ENCODE assay signal across 21 mouse cellular contexts in genomic region chr9:86514798-86515197, GRCm38 (mm10). TPM values are rescaled to one million over a fixed set of nuclear protein-coding genes. Genes with fewer than 3 reads are reported as not detected.
"Had no signal": no experiment of that assay in that cellular context is flagged by ENCODE, and none has a peak within 500 bp of the region (broad histone marks: within the 10 kb centered on the region; RNA-seq: fewer than 3 reads in every experiment).

No protein-coding gene starts in this region.

- H3K27me3 ChIP-seq: limb, embryonic 12.5 days; limb, embryonic 15.5 days; midbrain, embryonic 12.5 days; midbrain, embryonic 15.5 days; neural tube, embryonic 12.5 days; neural tube, embryonic 15.5 days; stomach, embryonic 15.5 days had no signal

- H3K4me3 ChIP-seq: limb, embryonic 12.5 days; limb, embryonic 15.5 days; midbrain, embryonic 12.5 days; midbrain, embryonic 15.5 days; neural tube, embryonic 12.5 days; neural tube, embryonic 15.5 days; stomach, embryonic 15.5 days had no signal

- H3K9ac ChIP-seq: limb, embryonic 12.5 days; limb, embryonic 15.5 days; liver, embryonic 14.5 days; liver, postnatal 0 days; lung, embryonic 14.5 days; midbrain, embryonic 12.5 days; midbrain, embryonic 15.5 days; neural tube, embryonic 12.5 days; neural tube, embryonic 15.5 days; stomach, embryonic 15.5 days had no signal

- H3K4me1 ChIP-seq: limb, embryonic 12.5 days; limb, embryonic 15.5 days; midbrain, embryonic 12.5 days; midbrain, embryonic 15.5 days; neural tube, embryonic 12.5 days; neural tube, embryonic 15.5 days; stomach, embryonic 15.5 days had no signal

- H3K9me3 ChIP-seq: limb, embryonic 12.5 days; limb, embryonic 15.5 days; midbrain, embryonic 12.5 days; midbrain, embryonic 15.5 days; neural tube, embryonic 12.5 days; neural tube, embryonic 15.5 days; stomach, embryonic 15.5 days had no signal

- ATAC-seq: liver, postnatal 0 days; lung, postnatal 0 days; midbrain, embryonic 15.5 days had no signal

- H3K27ac ChIP-seq: kidney, postnatal 0 days; limb, embryonic 12.5 days; limb, embryonic 15.5 days; liver, embryonic 14.5 days; macrophage; midbrain, embryonic 12.5 days; midbrain, embryonic 15.5 days; neural tube, embryonic 12.5 days; neural tube, embryonic 15.5 days; stomach, embryonic 15.5 days had no signal

- DNase-seq: kidney, postnatal 25 days; left cerebral cortex, postnatal 4 days; liver, postnatal 0 days; lung, embryonic 14.5 days; right cerebral cortex, adult 18-20 months; right cerebral cortex, postnatal 14 days; right cerebral cortex, postnatal 4 days; spleen, adult 18-20 months; thymus, postnatal 25 days had no signal

- H3K4me2 ChIP-seq: limb, embryonic 12.5 days; limb, embryonic 15.5 days; liver, embryonic 11.5 days; lung, embryonic 14.5 days; midbrain, embryonic 12.5 days; midbrain, embryonic 15.5 days; neural tube, embryonic 12.5 days; neural tube, embryonic 15.5 days; stomach, embryonic 15.5 days had no signal

RNA-seq across cellular contexts. Expression of gene Ube2cbp, which starts 50.0 kb away (rescaled TPM):
- polyA plus RNA-seq: macrophage had no signal
